Mouse (Mus musculus): ENCODE data around the gene Eomes. TPM values are rescaled to one million over a fixed set of nuclear protein-coding genes. Genes with fewer than 3 reads are reported as not detected.

The Eomes gene
- polyA plus RNA-seq, 1 experiment from 2014 or later = not detected

- no peaks in the 10 kb centered on the region for H3K9me3 ChIP-seq (ENCODE audit: control insufficient read depth, low read depth, low read length)
- H3K27me3 ChIP-seq (ENCODE audit: control insufficient read depth, insufficient read depth, low read length) = no peaks in the 10 kb centered on the region
- H3K4me1 ChIP-seq (ENCODE audit: control insufficient read depth, insufficient read depth, low read length) = no peaks in the 10 kb centered on the region
- no peak for ATAC-seq (ENCODE audit: insufficient number of reproducible peaks, insufficient read depth, low FRiP score, low read depth)
- 86% methylated on average over 3 of the region's 3 CpGs for WGBS
- H3K27ac ChIP-seq (ENCODE audit: low read length) = no peak overlapping the region
- no peak overlapping the region for H3K4me2 ChIP-seq (replicated peaks; ENCODE audit: low read depth, low read length)
- no peak overlapping the region for H3K9ac ChIP-seq (replicated peaks; ENCODE audit: low read depth, low read length)
- peaks cover 63% of the 10 kb centered on the region for H3K36me3 ChIP-seq (ENCODE audit: control insufficient read depth, insufficient read depth, low read length)
- no peak overlapping the region for H3K4me3 ChIP-seq (ENCODE audit: low read depth, low read length)
These were observed 51.8 kb downstream of the Eomes start for GRCm38 (mm10) chr9:118529783-118530182.

- Histone ChIP-seq H3K9ac (replicated peaks; ENCODE audit: low read depth, low read length) (no peak overlapping the region), H3K9me3 (ENCODE audit: control insufficient read depth, low read depth, low read length) (no peaks in the 10 kb centered on the region), H3K27ac (ENCODE audit: low read length) (no peak overlapping the region), H3K27me3 (ENCODE audit: control insufficient read depth, insufficient read depth, low read length) (no peaks in the 10 kb centered on the region), H3K4me2 (replicated peaks; ENCODE audit: low read depth, low read length) (no peak overlapping the region), H3K36me3 (ENCODE audit: control insufficient read depth, insufficient read depth, low read length) (peaks cover 59% of the 10 kb centered on the region), H3K4me1 (ENCODE audit: control insufficient read depth, insufficient read depth, low read length) (no peaks in the 10 kb centered on the region), H3K4me3 (ENCODE audit: low read depth, low read length) (no peak overlapping the region)
- ATAC-seq (ENCODE audit: insufficient number of reproducible peaks, insufficient read depth, low FRiP score, low read depth) = no peak
- 88% methylated on average over 6 of the region's 6 CpGs for WGBS
These were observed 52.7 kb downstream of the Eomes start for GRCm38 (mm10) chr9:118530679-118531078.

- H3K27ac ChIP-seq (ENCODE audit: low read length) = no peak overlapping the region
- WGBS = 90% methylated on average over 7 of the region's 7 CpGs
- H3K9ac ChIP-seq (replicated peaks; ENCODE audit: low read depth, low read length) = no peak overlapping the region
- no peak for ATAC-seq (ENCODE audit: insufficient number of reproducible peaks, insufficient read depth, low FRiP score, low read depth)
- H3K4me3 ChIP-seq (ENCODE audit: low read depth, low read length) = no peak overlapping the region
- no peaks in the 10 kb centered on the region for H3K9me3 ChIP-seq (ENCODE audit: control insufficient read depth, low read depth, low read length)
- H3K4me2 ChIP-seq (replicated peaks; ENCODE audit: low read depth, low read length) = no peak overlapping the region
- peaks cover 61% of the 10 kb centered on the region for H3K36me3 ChIP-seq (ENCODE audit: control insufficient read depth, insufficient read depth, low read length)
- H3K4me1 ChIP-seq (ENCODE audit: control insufficient read depth, insufficient read depth, low read length) = no peaks in the 10 kb centered on the region
- no peaks in the 10 kb centered on the region for H3K27me3 ChIP-seq (ENCODE audit: control insufficient read depth, insufficient read depth, low read length)
These were observed 54.6 kb downstream of the Eomes start for GRCm38 (mm10) chr9:118532516-118533205.

Other genes starting within 250 kb of the Eomes start
- 70.8 and 73.4 TPM in 2 replicates for gene Golga4, start 28.1 kb downstream of the Eomes start, polyA plus RNA-seq (2014; fragmentation: Nextera tagmentation; extraction: Ambion mirVana)
- gene Itga9, start 128.5 kb downstream of the Eomes start, polyA plus RNA-seq (2014; fragmentation: Nextera tagmentation; extraction: Ambion mirVana) = 14.3 and 16.1 TPM in 2 replicates

Measured in stomach, embryonic 14.5 days (tissue).